Mouse (Mus musculus) macrophage (primary cell): ENCODE results near the gene Ap2b1. TPM values are rescaled to one million over a fixed set of nuclear protein-coding genes. Genes with fewer than 3 reads are reported as not detected.

Experiments used
- H3K27ac ChIP-seq: fragments of 350-480 bp; formaldehyde crosslinking; 2 replicates; pipeline ENCODE4 v1.9.0; 2021
- H3K36me3 ChIP-seq: fragments of 350-480 bp; formaldehyde crosslinking; 2 replicates; pipeline ENCODE4 v1.9.0; 2021; ENCODE audit errors: inconsistent target
- H3K4me3 ChIP-seq: fragments of 350-480 bp; formaldehyde crosslinking; 2 replicates; pipeline ENCODE4 v1.9.0; 2021; ENCODE audit errors: inconsistent target
- H3K79me2 ChIP-seq: fragments of 350-480 bp; formaldehyde crosslinking; 2 replicates; pipeline ENCODE4 v1.9.0; 2021; ENCODE audit errors: inconsistent target
- WGBS: methylation state at CpG from one replicate; pipeline ENCODE4 v1.1.7; 2026; ENCODE audit warnings: inconsistent platforms; ENCODE audit not compliant: missing documents; 5-methylcytosine and 5-hydroxymethylcytosine counted together
- polyA plus RNA-seq: library from polyadenylated mRNA; stranded (reverse); fragments of 250-400 nt; gene quantifications from 3 replicates; pipeline ENCODE4 v1.2.4, GENCODE M21; 2018; ENCODE audit warnings: inconsistent platforms

Ap2b1 gene
- polyA plus RNA-seq, 1 experiment from 2014 or later, result 70.2 TPM

DNA sequence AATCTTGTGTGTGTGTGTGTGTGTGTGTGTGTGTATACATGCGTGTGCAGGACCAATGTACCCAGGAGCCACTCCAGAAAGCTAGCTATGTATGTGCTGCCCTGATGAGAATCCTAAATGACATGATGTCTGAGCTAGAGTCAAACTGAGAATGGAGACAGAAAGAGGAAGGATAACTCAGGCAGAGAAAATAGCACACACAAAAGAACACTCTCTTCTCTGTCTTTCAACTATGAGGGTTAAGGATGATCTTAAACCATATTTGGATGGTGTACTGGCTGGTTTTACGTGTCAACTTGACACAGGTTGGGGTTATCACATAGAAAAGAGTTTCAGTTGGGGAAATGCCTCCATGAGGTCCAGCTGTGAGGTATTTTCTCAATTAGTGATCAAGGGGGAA lies 9.2 kb upstream of the Ap2b1 start:
- no peaks in the 10 kb centered on the region for H3K36me3 ChIP-seq
- 81% methylated on average over 2 of the region's 2 CpGs for WGBS
- H3K4me3 ChIP-seq, result no peak overlapping the region
- peaks cover 30% of the 10 kb centered on the region for H3K79me2 ChIP-seq
- no peak overlapping the region for H3K27ac ChIP-seq

- H3K27ac ChIP-seq, result peak overlapping the region; percentile 60
- H3K79me2 ChIP-seq, result peaks cover 30% of the 10 kb centered on the region
- WGBS, result 1% methylated on average over 35 of the region's 38 CpGs
- H3K4me3 ChIP-seq, result peak overlapping the region; percentile 83
- peaks cover 10% of the 10 kb centered on the region; the same call in 1 of the 2 replicates for H3K36me3 ChIP-seq
These were observed 7.2 kb upstream of the Ap2b1 start for GRCm38 (mm10) chr11:83291375-83292250.

DNA sequence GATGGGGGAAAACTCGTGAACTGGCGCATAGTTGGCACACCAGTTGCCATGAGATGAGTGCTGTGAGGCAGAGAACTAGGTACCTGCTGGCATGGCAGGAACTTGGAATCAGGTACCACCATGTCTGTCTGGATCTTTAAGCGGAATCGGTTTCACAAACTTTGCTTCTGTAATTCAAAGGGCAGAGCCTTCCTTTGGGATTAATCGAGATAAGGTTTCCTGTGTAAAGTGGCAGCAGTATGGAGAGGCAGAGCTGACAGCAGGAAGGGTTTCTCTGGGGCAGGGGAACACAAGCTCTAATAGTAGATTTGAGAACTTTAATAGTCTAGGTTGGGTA lies 6.6 kb upstream of the Ap2b1 start:
- WGBS, result 2% methylated on average over 5 of the region's 5 CpGs
- Histone ChIP-seq H3K27ac (peak overlapping the region; percentile 58), H3K36me3 (peaks cover 10% of the 10 kb centered on the region; the same call in 1 of the 2 replicates), H3K4me3 (peak overlapping the region; percentile 83), H3K79me2 (peaks cover 30% of the 10 kb centered on the region)

- peaks cover 30% of the 10 kb centered on the region for H3K79me2 ChIP-seq
- H3K36me3 ChIP-seq, result peaks cover 10% of the 10 kb centered on the region; the same call in 1 of the 2 replicates
- WGBS, result 100% methylated on average over 1 of the region's 1 CpGs
- no peak overlapping the region; the same call in 1 of the 2 replicates for H3K4me3 ChIP-seq
- H3K27ac ChIP-seq, result no peak overlapping the region
These were observed 5.6 kb upstream of the Ap2b1 start for GRCm38 (mm10) chr11:83293182-83293581.

DNA sequence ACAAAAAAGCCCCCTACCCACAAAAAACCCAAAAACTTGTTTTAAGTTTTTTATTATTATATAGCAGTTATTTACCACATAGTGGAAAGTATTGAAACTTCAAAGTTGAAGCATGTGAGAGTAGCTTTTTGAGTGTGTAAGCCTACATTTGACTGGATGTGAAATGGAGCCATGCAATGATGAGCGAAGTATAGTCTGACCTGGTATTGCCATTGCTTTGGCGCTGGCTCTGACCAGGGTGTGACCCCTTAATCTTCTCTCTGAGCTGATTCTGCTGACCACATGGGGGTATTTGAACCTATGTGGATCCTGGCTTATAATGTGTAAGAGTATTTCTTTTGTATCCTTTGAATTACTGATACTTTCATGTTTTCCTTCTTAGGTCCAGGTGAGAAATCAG lies 4.7 kb upstream of the Ap2b1 start:
- Histone ChIP-seq H3K79me2 (peaks cover 30% of the 10 kb centered on the region), H3K4me3 (no peak overlapping the region), H3K27ac (no peak overlapping the region), H3K36me3 (peaks cover 10% of the 10 kb centered on the region; the same call in 1 of the 2 replicates)
- 100% methylated on average over 2 of the region's 2 CpGs for WGBS

DNA sequence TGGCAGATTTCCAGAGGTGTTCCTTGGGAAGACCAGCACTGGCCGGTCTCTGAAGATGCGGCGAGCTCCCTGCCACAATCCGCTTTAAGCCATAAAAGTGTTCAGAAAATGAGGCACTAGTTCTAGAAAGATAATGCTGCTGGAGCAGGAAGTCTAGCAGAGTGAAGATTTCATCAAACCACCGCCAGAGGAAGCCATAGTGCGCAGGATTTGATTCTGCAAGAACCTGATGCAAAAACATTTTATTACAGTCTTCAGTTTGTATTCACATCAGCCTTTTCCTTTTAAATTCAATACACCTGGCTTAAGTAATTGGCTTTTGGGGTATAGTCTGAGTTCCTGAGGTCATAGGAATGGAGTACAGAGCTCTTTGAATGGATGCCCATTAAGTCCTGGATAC lies 1.0 kb upstream of the Ap2b1 start:
- H3K27ac ChIP-seq, result peak overlapping the region; percentile 64
- peaks cover 19% of the 10 kb centered on the region for H3K79me2 ChIP-seq
- peaks cover 10% of the 10 kb centered on the region; the same call in 1 of the 2 replicates for H3K36me3 ChIP-seq
- H3K4me3 ChIP-seq, result peak overlapping the region; percentile 71
- 80% methylated on average over 6 of the region's 6 CpGs for WGBS

GRCm38 (mm10) chr11:83299724-83300123 lies 900 bp downstream of the Ap2b1 start:
- WGBS, result 93% methylated on average over 9 of the region's 9 CpGs
- Histone ChIP-seq H3K36me3 (peaks cover 10% of the 10 kb centered on the region; the same call in 1 of the 2 replicates), H3K79me2 (peaks cover 20% of the 10 kb centered on the region), H3K27ac (no peak overlapping the region), H3K4me3 (peak overlapping the region; percentile 71)

DNA sequence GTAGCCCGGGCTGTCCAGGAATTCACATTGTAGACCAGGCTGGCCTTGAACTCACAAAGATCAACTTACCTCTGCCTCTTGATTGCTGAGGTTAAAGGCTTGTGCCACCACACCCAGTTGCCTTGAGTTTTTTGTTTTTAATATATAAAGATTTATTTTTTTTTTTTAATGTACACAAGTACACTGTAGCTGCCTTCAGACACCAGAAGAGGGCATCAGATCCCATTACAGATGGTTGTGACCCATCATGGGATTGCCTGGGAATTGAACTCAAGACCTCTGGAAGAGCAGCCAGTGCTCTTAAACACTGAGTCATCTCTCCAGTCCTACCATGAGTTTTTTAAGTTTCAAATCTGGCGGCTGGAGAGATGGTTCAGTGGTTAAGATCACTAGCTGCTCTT lies 2.6 kb downstream of the Ap2b1 start:
- 71% methylated on average over 2 of the region's 2 CpGs for WGBS
- Histone ChIP-seq H3K36me3 (0 out of 2 replicates have a peak, but pooled peaks cover under 1% of the 10 kb centered on the region), H3K27ac (no peak overlapping the region), H3K79me2 (peaks cover 37% of the 10 kb centered on the region), H3K4me3 (no peak overlapping the region)

GRCm38 (mm10) chr11:83302124-83302523 lies 3.3 kb downstream of the Ap2b1 start:
- Histone ChIP-seq H3K36me3 (no peaks in the 10 kb centered on the region), H3K4me3 (peak overlapping the region; percentile 82), H3K27ac (peak overlapping the region; percentile 80), H3K79me2 (peaks cover 44% of the 10 kb centered on the region)
- WGBS, result 6% methylated on average over 10 of the region's 10 CpGs

GRCm38 (mm10) chr11:83302526-83303251 lies 3.9 kb downstream of the Ap2b1 start, which contains the start of gene Pex12:
TSS of gene Pex12 (minus strand) at chr11:83302586.
- peak within 1 kb of the TSS; percentile 80 for H3K27ac ChIP-seq
- H3K36me3 ChIP-seq, result no peaks in the 10 kb centered on the region
- WGBS, result under 1% methylated on average over 51 of the region's 51 CpGs

DNA sequence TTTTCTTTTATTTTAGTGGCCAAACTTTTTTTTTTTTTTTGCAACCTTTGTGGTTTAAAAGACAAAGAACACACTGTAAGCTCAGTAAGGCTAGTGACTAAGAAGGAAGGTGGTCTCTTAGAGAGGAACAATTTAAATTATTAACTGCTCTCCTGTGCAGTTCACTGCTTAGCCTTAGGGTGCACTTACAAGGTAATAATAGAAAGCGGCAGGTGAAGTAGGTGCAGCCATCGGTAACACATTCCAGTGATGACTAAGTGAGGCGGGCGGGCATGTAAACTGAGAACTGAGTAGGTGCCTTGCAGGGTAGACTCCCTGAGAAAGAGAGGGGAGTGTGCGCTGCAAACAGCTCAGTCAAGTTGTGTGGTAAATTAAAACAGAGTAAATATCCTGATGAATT lies 4.9 kb downstream of the Ap2b1 start:
- WGBS, result 80% methylated on average over 5 of the region's 5 CpGs
- Histone ChIP-seq H3K4me3 (peak overlapping the region; percentile 82), H3K36me3 (no peaks in the 10 kb centered on the region), H3K79me2 (peaks cover 60% of the 10 kb centered on the region), H3K27ac (no peak overlapping the region; the same call in 1 of the 2 replicates)

More at GRCm38 (mm10) chr11:83302526-83303251, 3.9 kb downstream of the Ap2b1 start, which contains the start of gene Pex12:
- Histone ChIP-seq H3K4me3 (peak within 1 kb of the TSS; percentile 82), H3K79me2 (peaks cover 49% of the 10 kb centered on the region)

- H3K79me2 ChIP-seq, result peaks cover 67% of the 10 kb centered on the region
- H3K4me3 ChIP-seq, result no peak overlapping the region
- no peaks in the 10 kb centered on the region for H3K36me3 ChIP-seq
- WGBS, result 92% methylated on average over 2 of the region's 2 CpGs
- H3K27ac ChIP-seq, result no peak overlapping the region
These were observed 5.7 kb downstream of the Ap2b1 start for GRCm38 (mm10) chr11:83304485-83304884.

DNA sequence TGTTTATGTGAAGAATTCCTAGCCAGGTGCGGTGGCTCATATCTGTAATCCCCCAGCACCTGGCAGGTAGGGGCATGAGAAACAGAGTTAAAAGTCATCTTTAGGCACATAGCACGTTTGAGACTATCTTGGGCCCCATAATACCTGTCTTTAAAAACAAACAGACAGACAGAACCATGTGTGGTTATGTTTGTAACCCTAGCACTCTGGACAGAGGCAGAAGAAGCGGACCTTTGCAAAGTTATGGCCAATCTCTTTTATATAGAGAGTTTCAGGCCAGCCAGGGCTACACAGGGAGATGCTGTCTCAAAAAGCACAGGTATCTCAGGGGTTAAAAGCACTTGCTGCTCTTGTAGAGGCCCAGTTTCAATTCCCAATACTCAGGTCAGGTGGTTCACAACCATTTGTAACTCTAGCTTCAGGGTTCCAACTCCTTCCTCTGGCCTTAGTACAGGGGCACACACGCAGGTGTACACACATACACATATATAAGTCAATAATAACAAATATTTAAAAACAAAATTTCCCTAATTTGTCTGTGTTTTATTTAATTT lies 8.0 kb downstream of the Ap2b1 start:
- Histone ChIP-seq H3K79me2 (peaks cover 90% of the 10 kb centered on the region), H3K27ac (no peak overlapping the region), H3K4me3 (no peak overlapping the region), H3K36me3 (0 out of 2 replicates have a peak, but pooled peaks cover 7% of the 10 kb centered on the region)
- 88% methylated on average over 3 of the region's 4 CpGs for WGBS

DNA sequence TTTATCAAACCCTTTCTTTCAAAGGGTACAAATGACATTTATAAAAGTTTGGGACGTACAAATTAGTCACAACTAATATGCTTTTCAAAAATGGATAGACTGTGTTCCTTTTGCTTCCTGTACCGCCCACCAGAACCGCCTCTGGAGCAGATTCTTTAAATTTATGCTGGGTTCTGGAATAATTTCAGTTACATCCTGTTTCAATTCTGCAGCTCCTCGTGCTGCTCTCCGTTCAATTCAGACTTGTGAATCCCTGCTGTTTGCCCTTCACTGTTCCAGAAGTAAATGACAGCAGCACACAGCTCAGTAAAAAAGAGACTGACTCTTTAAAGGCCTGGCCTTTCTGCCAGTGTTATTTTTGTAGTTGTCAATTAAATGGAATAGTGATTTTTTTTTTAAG lies 13.6 kb downstream of the Ap2b1 start:
- 0 out of 2 replicates have a peak, but pooled peaks cover 12% of the 10 kb centered on the region for H3K36me3 ChIP-seq
- H3K79me2 ChIP-seq, result peaks cover 99% of the 10 kb centered on the region
- WGBS, result 83% methylated on average over 5 of the region's 5 CpGs
- no peak overlapping the region for H3K27ac ChIP-seq
- no peak overlapping the region for H3K4me3 ChIP-seq
